Mouse (Mus musculus): ENCODE results near the gene Dnajb5.

- no peak for TF ChIP-seq USF1 (IDR thresholded peaks at IDR 0.05; ENCODE audit: low read depth)
- peak; percentile 35 for TF ChIP-seq CTCF (IDR thresholded peaks at IDR 0.05; ENCODE audit: control insufficient read depth, insufficient read depth, insufficient read length)
Measured at GRCm38 (mm10) chr4:42961592-42961991, 12.0 kb downstream of the Dnajb5 start.
